Mouse (Mus musculus) liver, postnatal 0 days (tissue): ENCODE measurements at regions not wholly inside any gene's neighbourhood (a gene's known extent, or its start where the extent isn't known, plus 50 kb on each side); places are given as distances from the start of the nearest gene placed in this dataset.

ENCODE experiments used
- ATAC-seq: fragments of 200-750 bp; cut with Nextera tagmentation; 2 replicates; pipeline ENCODE4 v1.8.0; 2017; ENCODE audit warnings: mild to moderate bottlenecking, moderate library complexity
- DNase-seq: peaks from one replicate; pipeline ENCODE4 v3.0.0-alpha.2; 2016
- H3K27ac ChIP-seq: fragments of 300-500 bp; sonication (generic); 2 replicates; pipeline ENCODE4 v1.5.1; 2014; ENCODE audit warnings: antibody characterized with exemption, moderate library complexity, mild to moderate bottlenecking, low read depth
- H3K27me3 ChIP-seq: fragments of 300-500 bp; sonication (generic); 2 replicates; pipeline ENCODE4 v1.6.1; 2014; ENCODE audit warnings: low read length, control low read depth, mixed read lengths; ENCODE audit not compliant: insufficient read depth
- H3K36me3 ChIP-seq: fragments of 300-500 bp; sonication (generic); replicated peaks from 2 replicates; pipeline ENCODE4 v1.6.1; 2014; ENCODE audit warnings: mild to moderate bottlenecking, control low read depth, low read length, moderate library complexity, mixed read lengths; ENCODE audit not compliant: insufficient read depth
- H3K4me1 ChIP-seq: fragments of 300-500 bp; sonication (generic); 2 replicates; pipeline ENCODE4 v1.6.1; 2014; ENCODE audit warnings: antibody characterized with exemption, mild to moderate bottlenecking, control low read depth; ENCODE audit not compliant: insufficient read depth
- H3K4me2 ChIP-seq: fragments of 300-500 bp; sonication (generic); 2 replicates; pipeline ENCODE4 v1.6.1; 2014; ENCODE audit warnings: low read depth, mild to moderate bottlenecking, low read length, moderate library complexity, mixed read lengths
- H3K4me3 ChIP-seq: fragments of 300-500 bp; sonication (generic); 2 replicates; pipeline ENCODE4 v1.5.1; 2014; ENCODE audit warnings: low read depth, low read length
- H3K9ac ChIP-seq: fragments of 300-500 bp; sonication (generic); replicated peaks from 2 replicates; pipeline ENCODE4 v1.6.1; 2014; ENCODE audit warnings: mild to moderate bottlenecking, moderate library complexity
- H3K9me3 ChIP-seq: fragments of 300-500 bp; sonication (generic); 2 replicates; pipeline ENCODE4 v1.6.1; 2016; ENCODE audit warnings: mild to moderate bottlenecking, control low read depth, low read length, mixed read lengths
- CTCF ChIP-seq: sonication (generic); IDR thresholded peaks from 2 replicates; pipeline ENCODE4 v1.5.1; 2016; ENCODE audit warnings: antibody characterized with exemption, low read depth
- EP300 ChIP-seq: IDR thresholded peaks from 2 replicates; pipeline ENCODE4 v1.6.1; 2016; ENCODE audit warnings: antibody characterized with exemption, low read depth, mild to moderate bottlenecking
- WGBS: fragments of 180-500 bp; shearing (Covaris S2); extraction: QIAGEN DNeasy Blood & Tissue Kit; methylation state at CpG from one replicate; pipeline ENCODE4 v1.1.7; 2014; ENCODE audit not compliant: insufficient replicate concordance; 5-methylcytosine and 5-hydroxymethylcytosine counted together

DNA sequence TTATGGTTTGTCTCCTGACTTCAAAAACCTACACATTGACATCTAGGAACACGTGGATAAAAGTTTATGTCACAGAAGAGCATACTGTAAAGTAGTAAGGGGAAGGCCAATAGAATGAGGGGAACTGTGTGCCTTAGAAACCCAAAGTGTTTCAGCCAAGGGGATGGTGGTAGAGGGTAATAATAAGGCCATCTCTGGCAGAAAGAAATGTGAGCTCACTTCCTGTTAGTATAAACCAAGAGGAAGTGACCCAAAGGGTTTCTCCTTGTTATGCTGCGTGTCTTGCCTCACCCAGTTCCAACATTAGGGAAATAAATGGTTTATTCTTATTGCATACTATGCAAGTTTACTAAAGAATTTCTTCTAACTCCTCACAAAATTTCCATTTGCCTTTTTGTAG is 2982.4 kb upstream of the Lrrc6 start:
- H3K4me3 ChIP-seq, result no peak overlapping the region
- H3K4me1 ChIP-seq, result no peaks in the 10 kb centered on the region
- H3K27ac ChIP-seq, result no peak overlapping the region
- no peaks in the 10 kb centered on the region for H3K9me3 ChIP-seq
- TF ChIP-seq EP300, result no peak
- ATAC-seq (no peak), DNase-seq (no peak)
- no peaks in the 10 kb centered on the region for H3K36me3 ChIP-seq
- H3K9ac ChIP-seq, result no peak overlapping the region
- H3K4me2 ChIP-seq, result no peak overlapping the region
- WGBS, result 35% methylated on average over 2 of the region's 2 CpGs
- no peaks in the 10 kb centered on the region for H3K27me3 ChIP-seq

DNA sequence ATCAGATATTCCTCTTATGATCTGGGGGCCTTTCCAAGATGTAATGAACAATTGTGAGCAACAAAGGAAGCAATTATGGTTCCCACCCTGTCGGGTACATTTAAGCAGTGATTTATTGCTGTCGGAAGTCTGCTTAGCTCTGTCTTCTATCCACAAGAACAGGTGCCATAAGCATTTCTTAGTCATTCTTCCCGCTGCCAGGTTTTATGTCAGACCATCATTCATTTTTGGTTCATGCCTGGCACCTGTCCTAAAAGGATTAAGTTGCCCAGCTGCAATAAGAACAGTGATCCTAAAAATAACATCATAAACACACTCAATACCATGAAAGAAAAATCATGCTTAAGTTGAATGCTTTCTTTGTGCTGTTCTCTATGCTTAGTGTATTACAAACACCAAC is 2980.4 kb upstream of the Lrrc6 start:
- TF ChIP-seq EP300 (no peak), CTCF (no peak)
- Histone ChIP-seq H3K4me1 (no peaks in the 10 kb centered on the region), H3K9me3 (no peaks in the 10 kb centered on the region), H3K9ac (no peak overlapping the region), H3K4me3 (no peak overlapping the region), H3K4me2 (no peak overlapping the region), H3K27me3 (no peaks in the 10 kb centered on the region), H3K36me3 (no peaks in the 10 kb centered on the region), H3K27ac (no peak overlapping the region)
- DNase-seq (no peak), ATAC-seq (no peak)
- WGBS, result 56% methylated on average over 3 of the region's 3 CpGs

DNA sequence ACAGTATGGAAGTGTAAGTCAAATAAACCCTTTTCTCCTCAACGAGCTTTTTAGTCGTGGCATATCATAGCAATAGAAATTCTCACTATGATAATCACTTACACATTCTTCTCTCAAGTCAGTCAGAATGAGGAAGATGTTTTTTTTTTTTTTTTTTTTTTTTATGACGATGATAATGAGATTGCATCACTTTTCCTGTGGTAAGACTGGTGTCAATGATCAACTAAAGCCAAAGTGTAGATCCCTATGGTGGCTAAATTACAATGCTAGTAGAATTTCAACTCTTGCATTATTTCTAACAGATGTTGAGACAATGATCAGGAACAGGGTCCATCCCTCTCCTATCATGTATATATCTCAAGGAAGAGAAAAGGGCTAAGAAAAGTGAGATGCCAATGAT is 2976.3 kb upstream of the Lrrc6 start:
- Histone ChIP-seq H3K36me3 (no peaks in the 10 kb centered on the region), H3K27ac (no peak overlapping the region), H3K9ac (no peak overlapping the region), H3K4me1 (no peaks in the 10 kb centered on the region), H3K9me3 (no peaks in the 10 kb centered on the region), H3K27me3 (no peaks in the 10 kb centered on the region), H3K4me3 (no peak overlapping the region), H3K4me2 (no peak overlapping the region)
- 53% methylated on average over 3 of the region's 3 CpGs for WGBS
- DNase-seq, result no peak
- no peak for ATAC-seq
- TF ChIP-seq EP300, result no peak
- TF ChIP-seq CTCF, result no peak

DNA sequence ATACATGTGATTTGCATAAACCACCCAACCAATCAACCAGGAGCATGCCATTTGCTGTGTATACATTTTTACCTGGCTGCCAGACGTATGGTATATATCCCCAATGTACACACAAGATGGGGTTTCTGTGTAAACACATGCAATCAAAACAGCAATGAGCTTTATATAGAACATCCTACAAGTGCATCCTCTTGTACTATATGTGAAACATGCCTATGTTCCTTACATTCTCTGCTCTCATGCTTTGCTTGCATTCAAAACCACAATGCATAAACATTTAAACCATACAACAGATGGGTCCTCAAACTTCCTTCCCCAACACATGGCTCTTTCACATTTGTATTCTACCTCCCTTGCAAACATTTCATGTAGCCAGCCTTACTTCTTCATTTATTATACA is 2968.9 kb upstream of the Lrrc6 start:
- no peak overlapping the region for H3K4me3 ChIP-seq
- H3K9me3 ChIP-seq, result no peaks in the 10 kb centered on the region
- H3K4me1 ChIP-seq, result no peaks in the 10 kb centered on the region
- DNase-seq (no peak), ATAC-seq (no peak)
- no peak overlapping the region for H3K9ac ChIP-seq
- 57% methylated on average over 1 of the region's 1 CpGs for WGBS
- H3K4me2 ChIP-seq, result no peak overlapping the region
- H3K27me3 ChIP-seq, result no peaks in the 10 kb centered on the region
- no peak for TF ChIP-seq CTCF
- TF ChIP-seq EP300, result no peak
- no peaks in the 10 kb centered on the region for H3K36me3 ChIP-seq
- H3K27ac ChIP-seq, result no peak overlapping the region

DNA sequence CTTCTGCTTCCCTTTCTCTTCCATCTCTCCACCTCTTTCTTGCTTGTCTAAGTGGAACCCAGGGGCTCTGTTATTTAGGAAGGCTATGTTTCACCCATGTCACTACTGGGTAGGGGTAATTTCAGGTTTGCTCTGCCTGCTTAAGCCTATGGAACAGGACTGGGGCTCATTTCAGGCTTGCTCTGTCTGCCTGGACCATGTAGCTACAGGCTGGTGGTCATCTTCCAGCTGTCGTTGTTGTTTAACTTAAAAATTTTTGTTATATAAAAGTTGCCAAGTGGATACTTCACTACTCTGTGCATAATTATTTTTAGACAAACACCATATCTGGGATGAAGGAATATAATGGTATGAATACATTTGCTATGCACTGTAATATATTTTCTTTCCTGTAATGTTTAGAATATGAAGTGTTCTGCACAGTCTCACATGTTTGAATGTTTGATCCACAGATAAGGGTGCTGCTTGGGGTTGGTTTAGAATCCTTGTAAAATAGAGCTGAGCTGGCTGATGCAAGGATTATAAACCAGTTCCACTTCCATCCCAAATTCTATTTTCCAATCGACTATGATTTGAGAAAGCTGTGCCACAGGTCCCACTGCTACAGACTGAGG is 2960.0 kb upstream of the Lrrc6 start:
- H3K4me2 ChIP-seq, result no peak overlapping the region
- no peak for ATAC-seq
- H3K9ac ChIP-seq, result no peak overlapping the region
- TF ChIP-seq EP300 (no peak), CTCF (no peak)
- no peaks in the 10 kb centered on the region for H3K9me3 ChIP-seq
- DNase-seq, result no peak
- WGBS, result 71% methylated on average over 2 of the region's 2 CpGs
- no peaks in the 10 kb centered on the region for H3K4me1 ChIP-seq
- H3K4me3 ChIP-seq, result no peak overlapping the region
- no peaks in the 10 kb centered on the region for H3K36me3 ChIP-seq
- H3K27ac ChIP-seq, result no peak overlapping the region
- no peaks in the 10 kb centered on the region for H3K27me3 ChIP-seq

DNA sequence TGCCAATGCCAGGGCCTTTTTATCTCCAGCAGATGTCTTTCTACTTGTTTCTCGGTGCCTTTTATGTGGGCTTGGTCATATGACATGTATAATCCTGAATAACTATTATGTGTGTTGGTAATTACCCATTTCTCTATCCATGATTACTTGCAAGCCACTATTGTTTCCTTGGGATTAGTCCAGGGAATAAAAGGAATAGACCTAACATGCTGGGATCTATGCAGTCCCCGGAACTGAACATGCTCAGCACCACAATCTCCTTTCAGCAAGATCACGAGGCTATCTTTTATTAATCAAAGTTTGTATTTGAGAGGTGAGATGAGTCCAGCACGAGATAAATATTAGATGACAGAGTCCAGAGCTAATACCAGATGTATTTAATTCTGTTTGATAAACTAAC is 2956.8 kb upstream of the Lrrc6 start:
- DNase-seq, result no peak
- WGBS, result 58% methylated on average over 4 of the region's 4 CpGs
- Histone ChIP-seq H3K27ac (no peak overlapping the region), H3K9me3 (no peaks in the 10 kb centered on the region), H3K4me1 (no peaks in the 10 kb centered on the region), H3K9ac (no peak overlapping the region), H3K36me3 (no peaks in the 10 kb centered on the region), H3K27me3 (no peaks in the 10 kb centered on the region), H3K4me2 (no peak overlapping the region), H3K4me3 (no peak overlapping the region)
- no peak for ATAC-seq
- TF ChIP-seq EP300, result no peak
- TF ChIP-seq CTCF, result no peak
